Mouse (Mus musculus): Measurements from ENCODE around the gene Fmnl2. TPM values are rescaled to one million over a fixed set of nuclear protein-coding genes. Genes with fewer than 3 reads are reported as not detected.

Gene Fmnl2
- total and polyA plus RNA-seq, 3 experiments = 0.42 to 2.8 (median 2.1) TPM

GRCm38 (mm10) chr2:52974056-52974455 lies 116.4 kb downstream of the Fmnl2 start:
- Histone ChIP-seq H3K4me3 (replicated peaks in 1 of 3; ENCODE audit: low read depth in 2 of 3, low read length in 2 of 3, poor library complexity in 1 of 3) (no peak overlapping the region), H3K27me3 (replicated peaks) (no peaks in the 10 kb centered on the region), H3K9ac (ENCODE audit: insufficient read depth, low read depth) (no peak overlapping the region), H3K4me2 (ENCODE audit: insufficient read depth, low read depth, poor library complexity, severe bottlenecking) (no peak overlapping the region), H3K79me2 (replicated peaks; ENCODE audit: control insufficient read depth, extremely low read depth, insufficient read depth, poor library complexity, severe bottlenecking) (no peaks in the 10 kb centered on the region), H3K36me3 (replicated peaks in 1 of 2; ENCODE audit: control insufficient read depth in 1 of 2, insufficient read depth in 1 of 2, low read length in 1 of 2) (no peaks in the 10 kb centered on the region), H3K4me1 (ENCODE audit: control insufficient read depth in 1 of 2, insufficient read depth in 2 of 2) (no peaks in the 10 kb centered on the region), H3K9me3 (replicated peaks; ENCODE audit: low read length) (no peaks in the 10 kb centered on the region), H3K27ac (ENCODE audit: insufficient read depth, low read depth) (no peak overlapping the region)
- dilution Hi-C loops (cut with MboI; ENCODE audit: extremely low pct_ligation_motif_present, extremely low pct_unique_long_range_greater_than_20kb, low sequenced_read_pairs) = no loop called here
- no peak for TF ChIP-seq USF2 (conservative IDR thresholded peaks at IDR 0.05; ENCODE audit: low read depth, low read length)
- TF ChIP-seq MAZ (IDR thresholded peaks at IDR 0.05; ENCODE audit: low read depth, low read length) = no peak
- TF ChIP-seq SIN3A (IDR thresholded peaks at IDR 0.05; ENCODE audit: low read length) = no peak
- no peak for TF ChIP-seq IRF4 (IDR thresholded peaks at IDR 0.05; ENCODE audit: low read depth, low read length)
- TF ChIP-seq ZMIZ1 (IDR thresholded peaks at IDR 0.05; ENCODE audit: low read depth, low read length) = no peak
- TF ChIP-seq BHLHE40 (IDR thresholded peaks at IDR 0.05; ENCODE audit: low read depth, low read length) = no peak
- TF ChIP-seq CHD1 (IDR thresholded peaks at IDR 0.05; ENCODE audit: low read depth, low read length) = no peak
- no peak for TF ChIP-seq NRF1 (IDR thresholded peaks at IDR 0.05; ENCODE audit: low read depth, low read length)
- no peak for TF ChIP-seq USF1 (IDR thresholded peaks at IDR 0.05; ENCODE audit: low read depth, low read length)
- no peak for TF ChIP-seq CTCF (conservative IDR thresholded peaks at IDR 0.05 in 1 of 2, IDR thresholded peaks at IDR 0.05 in 1 of 2; ENCODE audit: low read depth in 2 of 2, low read length in 2 of 2)
- no peak for TF ChIP-seq EP300 (IDR thresholded peaks at IDR 0.05; ENCODE audit: low read length)
- TF ChIP-seq CHD2 (IDR thresholded peaks at IDR 0.05; ENCODE audit: low read length) = no peak
- no peak for TF ChIP-seq ZKSCAN1 (IDR thresholded peaks at IDR 0.05; ENCODE audit: borderline replicate concordance, low read depth, low read length)
- no peak for TF ChIP-seq MXI1 (IDR thresholded peaks at IDR 0.05; ENCODE audit: low read depth, low read length)
- no peak for TF ChIP-seq SMC3 (IDR thresholded peaks at IDR 0.05; ENCODE audit: low read depth, low read length)
- TF ChIP-seq RAD21 (IDR thresholded peaks at IDR 0.05; ENCODE audit: low read depth, low read length) = no peak
- DNase-seq (ENCODE audit: extremely low read depth) = no peak
- in situ Hi-C loops (cut with MboI; ENCODE audit: low pct_ligation_motif_present, low pct_unique_long_range_greater_than_20kb, low sequenced_read_pairs) = no loop called here

GRCm38 (mm10) chr2:52974776-52975175 lies 117.1 kb downstream of the Fmnl2 start:
- Histone ChIP-seq H3K27ac (ENCODE audit: insufficient read depth, low read depth) (no peak overlapping the region), H3K4me2 (ENCODE audit: insufficient read depth, low read depth, poor library complexity, severe bottlenecking) (no peak overlapping the region), H3K27me3 (replicated peaks) (no peaks in the 10 kb centered on the region), H3K79me2 (replicated peaks; ENCODE audit: control insufficient read depth, extremely low read depth, insufficient read depth, poor library complexity, severe bottlenecking) (no peaks in the 10 kb centered on the region), H3K4me3 (replicated peaks in 1 of 3; ENCODE audit: low read depth in 2 of 3, low read length in 2 of 3, poor library complexity in 1 of 3) (no peak overlapping the region), H3K9me3 (replicated peaks; ENCODE audit: low read length) (no peaks in the 10 kb centered on the region), H3K36me3 (replicated peaks in 1 of 2; ENCODE audit: control insufficient read depth in 1 of 2, insufficient read depth in 1 of 2, low read length in 1 of 2) (no peaks in the 10 kb centered on the region), H3K4me1 (ENCODE audit: control insufficient read depth in 1 of 2, insufficient read depth in 2 of 2) (no peaks in the 10 kb centered on the region), H3K9ac (ENCODE audit: insufficient read depth, low read depth) (no peak overlapping the region)
- in situ Hi-C loops (cut with MboI; ENCODE audit: low pct_ligation_motif_present, low pct_unique_long_range_greater_than_20kb, low sequenced_read_pairs) = no loop called here
- TF ChIP-seq POLR2A (IDR thresholded peaks at IDR 0.05; ENCODE audit: low read depth, low read length) = no peak
- no peak for TF ChIP-seq RAD21 (IDR thresholded peaks at IDR 0.05; ENCODE audit: low read depth, low read length)
- no peak for TF ChIP-seq GABPA (IDR thresholded peaks at IDR 0.05; ENCODE audit: insufficient replicate concordance, low read depth, low read length)
- TF ChIP-seq MEF2A (IDR thresholded peaks at IDR 0.05; ENCODE audit: borderline replicate concordance, low read depth, low read length) = no peak
- TF ChIP-seq E2F4 (IDR thresholded peaks at IDR 0.05; ENCODE audit: insufficient replicate concordance, low read depth, low read length) = no peak
- no peak for TF ChIP-seq CHD2 (IDR thresholded peaks at IDR 0.05; ENCODE audit: low read length)
- TF ChIP-seq POLR2AphosphoS2 (IDR thresholded peaks at IDR 0.05; ENCODE audit: low read depth, low read length) = no peak
- no peak for TF ChIP-seq ETS1 (conservative IDR thresholded peaks at IDR 0.05; ENCODE audit: low read depth, low read length)
- no peak for TF ChIP-seq ZMIZ1 (IDR thresholded peaks at IDR 0.05; ENCODE audit: low read depth, low read length)
- no peak for TF ChIP-seq ELF1 (IDR thresholded peaks at IDR 0.05; ENCODE audit: low read depth, low read length)
- TF ChIP-seq BHLHE40 (IDR thresholded peaks at IDR 0.05; ENCODE audit: low read depth, low read length) = no peak
- TF ChIP-seq ZNF384 (IDR thresholded peaks at IDR 0.05; ENCODE audit: low read depth, low read length) = no peak
- dilution Hi-C loops (cut with MboI; ENCODE audit: extremely low pct_ligation_motif_present, extremely low pct_unique_long_range_greater_than_20kb, low sequenced_read_pairs) = no loop called here
- no peak for DNase-seq (ENCODE audit: extremely low read depth)

All from CH12.LX (cell line).